Comparison of ENCODE assay signal across 24 mouse cellular contexts in genomic region chr6:83545778-83546177, GRCm38 (mm10). TPM values are rescaled to one million over a fixed set of nuclear protein-coding genes. Genes with fewer than 3 reads are reported as not detected.
DNase-seq lines count a peak whose midpoint lies in the region; ATAC-seq and TF ChIP-seq lines count a peak whose summit lies in the region.
"Had no signal": no experiment of that assay in that cellular context is flagged by ENCODE, and none has a peak within 500 bp of the region (broad histone marks: within the 10 kb centered on the region; RNA-seq: fewer than 3 reads in every experiment).

No protein-coding gene starts in this region.

- TF ChIP-seq CTCF in heart, adult 2 months (IDR thresholded peaks at IDR 0.05): no peak
- no peak for TF ChIP-seq CTCF in stomach, postnatal 0 days (IDR thresholded peaks at IDR 0.05; ENCODE audit: low read depth)

- no peaks in the 10 kb centered on the region for H3K9me3 ChIP-seq in stomach, postnatal 0 days (ENCODE audit: control insufficient read depth, low read length)
- H3K9me3 ChIP-seq: embryonic facial prominence, embryonic 13.5 days; forebrain, embryonic 13.5 days; heart, embryonic 10.5 days; hindbrain, embryonic 12.5 days had no signal

- no peaks in the 10 kb centered on the region for H3K36me3 ChIP-seq in heart, adult 2 months (ENCODE audit: control insufficient read depth, insufficient read depth, low read length)
- H3K36me3 ChIP-seq in stomach, postnatal 0 days (ENCODE audit: control insufficient read depth, insufficient read depth, low read length): peaks cover 10% of the 10 kb centered on the region; the same call in 1 of the 2 replicates

- 0 out of 2 replicates have a peak, but pooled peaks have one; percentile 27 for ATAC-seq in stomach, postnatal 0 days (ENCODE audit: low FRiP score, low TSS enrichment)
- ATAC-seq: activated CD4-positive, CD25-positive, alpha-beta regulatory T cell, adult 4 months; forebrain, embryonic 13.5 days; hindbrain, embryonic 16.5 days; Patski had no signal

- peak; percentile 56 for DNase-seq in heart, adult 11 months
- no peak for DNase-seq in heart, adult 2 months
- peak; percentile 42 for DNase-seq in left cerebral cortex, adult 11 months (ENCODE audit: low spot score)
- no peak for DNase-seq in left cerebral cortex, adult 18-20 months (ENCODE audit: low spot score in 2 of 2)
- peak; percentile 86 for DNase-seq in brain, adult 2 months (ENCODE audit: low read depth, low spot score)
- no peak for DNase-seq in stomach, postnatal 0 days (ENCODE audit: low spot score)
- no peak for DNase-seq in lung, adult 18-20 months
- DNase-seq: adrenal gland, postnatal 25 days; cerebellum, adult 11 months; cerebellum, adult 9-10 months; cerebellum, postnatal 25 days; gastrocnemius, adult 2 months; gastrocnemius, postnatal 25 days; heart, postnatal 10 days; heart, postnatal 4 days had no signal

- no peaks in the 10 kb centered on the region; the same call in 1 of the 2 replicates for H3K4me1 ChIP-seq in heart, adult 2 months (ENCODE audit: control insufficient read depth, insufficient read depth, low read length)
- no peaks in the 10 kb centered on the region for H3K4me1 ChIP-seq in stomach, postnatal 0 days (replicated peaks; ENCODE audit: control insufficient read depth, insufficient read depth)
- H3K4me1 ChIP-seq: embryonic facial prominence, embryonic 13.5 days; forebrain, embryonic 13.5 days; heart, embryonic 10.5 days; hindbrain, embryonic 12.5 days had no signal

- no peak overlapping the region for H3K4me3 ChIP-seq in heart, adult 2 months
- H3K4me3 ChIP-seq in stomach, postnatal 0 days (ENCODE audit: low read depth, low read length): no peak overlapping the region
- H3K4me3 ChIP-seq: embryonic facial prominence, embryonic 13.5 days; forebrain, embryonic 13.5 days; gastrocnemius, adult 2 months; heart, embryonic 10.5 days; hindbrain, embryonic 12.5 days had no signal

- no peak for TF ChIP-seq POLR2A in heart, adult 2 months (IDR thresholded peaks at IDR 0.05; ENCODE audit: insufficient read depth, low read depth, low read length)

- H3K79me2 ChIP-seq in heart, adult 2 months (replicated peaks; ENCODE audit: control insufficient read depth, insufficient read depth, low read length): no peaks in the 10 kb centered on the region

- H3K9ac ChIP-seq in heart, adult 2 months (ENCODE audit: low read depth, low read length): no peak overlapping the region
- no peak overlapping the region for H3K9ac ChIP-seq in stomach, postnatal 0 days (ENCODE audit: low read length)
- H3K9ac ChIP-seq: embryonic facial prominence, embryonic 13.5 days; forebrain, embryonic 13.5 days; hindbrain, embryonic 12.5 days had no signal

- WGBS in heart, adult 2 months: 88% methylated on average over 3 of the region's 3 CpGs
- WGBS in stomach, postnatal 0 days: 83% methylated on average over 3 of the region's 3 CpGs

- no peak overlapping the region for H3K4me2 ChIP-seq in stomach, postnatal 0 days (replicated peaks; ENCODE audit: low read depth)
- H3K4me2 ChIP-seq: embryonic facial prominence, embryonic 13.5 days; forebrain, embryonic 13.5 days; hindbrain, embryonic 12.5 days had no signal

- no peak for TF ChIP-seq EP300 in heart, adult 2 months (IDR thresholded peaks at IDR 0.05; ENCODE audit: insufficient read depth, low read depth, low read length)
- no peak for TF ChIP-seq EP300 in stomach, postnatal 0 days (optimal IDR thresholded peaks at IDR 0.05)

- H3K27ac ChIP-seq in heart, adult 2 months: no peak overlapping the region
- H3K27ac ChIP-seq in stomach, postnatal 0 days (replicated peaks): no peak overlapping the region
- H3K27ac ChIP-seq: embryonic facial prominence, embryonic 13.5 days; forebrain, embryonic 13.5 days; gastrocnemius, adult 2 months; heart, embryonic 10.5 days; hindbrain, embryonic 12.5 days had no signal

- intact Hi-C loops in heart, adult 2 months (cut with DNase I): no loop called here

- no peaks in the 10 kb centered on the region for H3K27me3 ChIP-seq in heart, adult 2 months (ENCODE audit: control insufficient read depth, insufficient read depth, low read length)
- no peaks in the 10 kb centered on the region for H3K27me3 ChIP-seq in stomach, postnatal 0 days (ENCODE audit: control insufficient read depth, insufficient read depth, low read length)
- H3K27me3 ChIP-seq: CH12.LX; embryonic facial prominence, embryonic 13.5 days; forebrain, embryonic 13.5 days; hindbrain, embryonic 12.5 days; Patski had no signal

RNA-seq across cellular contexts. Expression of gene Actg2, which starts 9.7 kb away (rescaled TPM):
- total RNA-seq in heart, adult 2 months (2021): 1 to 10 TPM in 1 of 2 experiments, under 1 TPM in 1; 0.93 to 2.3 TPM
- polyA plus RNA-seq in heart, adult 2 months (2012; rRNA removed): 13.3 and 23.8 TPM in 2 replicates
- under 1 TPM in 1 of 2 experiments, not detected in 1; 0.37 TPM for total RNA-seq in left cerebral cortex, adult 18-20 months (2021)
- polyA plus RNA-seq in stomach, postnatal 0 days (2015; fragmentation: Nextera tagmentation; extraction: Ambion mirVana): 2,872 and 3,802 TPM in 2 replicates
- total RNA-seq: adrenal gland, postnatal 25 days; granulocyte monocyte progenitor cell, adult 5-6 weeks had no signal

RNA-seq across cellular contexts. Expression of gene Stambp, which starts 26.8 kb away (rescaled TPM):
- 10 to 100 TPM; 11.9 to 12.9 TPM for total RNA-seq in heart, adult 2 months (2021)
- polyA plus RNA-seq in heart, adult 2 months (2012; rRNA removed): 10.1 and 17.6 TPM in 2 replicates
- 10 to 100 TPM; 30.8 to 33.2 TPM for total RNA-seq in left cerebral cortex, adult 18-20 months (2021)
- 26.4 and 26.9 TPM in 2 replicates for polyA plus RNA-seq in stomach, postnatal 0 days (2015; fragmentation: Nextera tagmentation; extraction: Ambion mirVana)

RNA-seq across cellular contexts. Expression of gene Dguok, which starts 39.0 kb away (rescaled TPM):
- 10 to 100 TPM; 32.4 to 33.7 TPM for total RNA-seq in heart, adult 2 months (2021)
- polyA plus RNA-seq in heart, adult 2 months (2012; rRNA removed): 48.1 and 67.3 TPM in 2 replicates
- 10 to 100 TPM; 24.5 to 25.7 TPM for total RNA-seq in left cerebral cortex, adult 18-20 months (2021)
- 44.2 and 45.8 TPM in 2 replicates for polyA plus RNA-seq in stomach, postnatal 0 days (2015; fragmentation: Nextera tagmentation; extraction: Ambion mirVana)

Comparison
In these comparisons a context has a peak if more than half of its experiments do, and no peak if none do; other contexts are left out.
1. DNase-seq: peak in heart, adult 11 months (single experiment), left cerebral cortex, adult 11 months (single experiment) and brain, adult 2 months (single experiment); none in heart, adult 2 months (0 of 2), left cerebral cortex, adult 18-20 months (0 of 2), stomach, postnatal 0 days (single experiment) and lung, adult 18-20 months (0 of 2).